Mouse (Mus musculus) monocyte, adult 5-6 weeks (primary cell): Measurements from ENCODE around the gene Hmx2. TPM values are rescaled to one million over a fixed set of nuclear protein-coding genes. Genes with fewer than 3 reads are reported as not detected.

Experiments
- ATAC-seq: fragments of 153-309, 156-312 bp; replicated peaks from 2 replicates; pipeline ENCODE4 v1.8.0; 2017; ENCODE audit warnings: mild to moderate bottlenecking; ENCODE audit not compliant: low TSS enrichment, insufficient number of reproducible peaks, severe bottlenecking, poor library complexity, low FRiP score
- total RNA-seq: library from RNA; stranded (forward); fragments of 200-1000, 200-491, 200-594 nt; gene quantifications from 3 replicates; pipeline ENCODE4 v1.2.3, GENCODE M21; 2017

Hmx2 gene
- not detected in 3 replicates for total RNA-seq

GRCm38 (mm10) chr7:131548473-131548872 lies at the start of gene Hmx2:
Hmx2 (plus strand) TSS chr7:131548773.
- ATAC-seq = no peak

- ATAC-seq = no peak
These were observed 44.8 kb upstream of the Hmx2 start for GRCm38 (mm10) chr7:131503739-131504138.

GRCm38 (mm10) chr7:131539979-131540378 lies 8.6 kb upstream of the Hmx2 start:
- ATAC-seq = peak; percentile 44; the same call in 1 of the 2 replicates

GRCm38 (mm10) chr7:131541184-131542114 lies 7.1 kb upstream of the Hmx2 start:
- ATAC-seq = no peak

GRCm38 (mm10) chr7:131542115-131542871 lies 6.3 kb upstream of the Hmx2 start, which contains the start of gene Hmx3:
Hmx3 (plus strand) TSS chr7:131542867.
- ATAC-seq = no peak

GRCm38 (mm10) chr7:131542872-131543622 lies 5.5 kb upstream of the Hmx2 start:
- no peak for ATAC-seq

- ATAC-seq = no peak
These were observed 4.7 kb upstream of the Hmx2 start for GRCm38 (mm10) chr7:131543623-131544481.

GRCm38 (mm10) chr7:131544871-131545270 lies 3.7 kb upstream of the Hmx2 start:
- ATAC-seq = no peak

GRCm38 (mm10) chr7:131545701-131546385 lies 2.7 kb upstream of the Hmx2 start:
- no peak for ATAC-seq

- no peak for ATAC-seq
These were observed 2.1 kb upstream of the Hmx2 start for GRCm38 (mm10) chr7:131546423-131546822.

GRCm38 (mm10) chr7:131547481-131547880 lies 1.1 kb upstream of the Hmx2 start:
- no peak for ATAC-seq

- no peak for ATAC-seq
These were observed 2.9 kb downstream of the Hmx2 start for GRCm38 (mm10) chr7:131551471-131551870.

- ATAC-seq = no peak
These were observed 3.6 kb downstream of the Hmx2 start for GRCm38 (mm10) chr7:131551931-131552741.

GRCm38 (mm10) chr7:131552781-131553180 lies 4.2 kb downstream of the Hmx2 start:
- no peak for ATAC-seq

- no peak for ATAC-seq
These were observed 5.2 kb downstream of the Hmx2 start for GRCm38 (mm10) chr7:131553771-131554175.

GRCm38 (mm10) chr7:131554341-131555180 lies 6.0 kb downstream of the Hmx2 start:
- ATAC-seq = no peak
